Mouse (Mus musculus) stomach, postnatal 0 days (tissue): Measurements from ENCODE around the gene Mtmr14. TPM values are rescaled to one million over a fixed set of nuclear protein-coding genes. Genes with fewer than 3 reads are reported as not detected.

Experiments
- ATAC-seq: fragments of 200-750 bp; cut with Nextera tagmentation; 2 replicates; pipeline ENCODE4 v1.8.0; 2017; ENCODE audit not compliant: low FRiP score, low TSS enrichment
- DNase-seq: peaks from one replicate; pipeline ENCODE4 v3.0.0-alpha.2; 2016; ENCODE audit warnings: low spot score
- H3K27ac ChIP-seq: fragments of 300-500 bp; sonication (generic); replicated peaks from 2 replicates; pipeline ENCODE4 v1.5.1; 2014; ENCODE audit warnings: mild to moderate bottlenecking, control low read depth
- H3K27me3 ChIP-seq: fragments of 300-500 bp; sonication (generic); 2 replicates; pipeline ENCODE4 v1.6.1; 2014; ENCODE audit warnings: low read length; ENCODE audit not compliant: control insufficient read depth, insufficient read depth
- H3K36me3 ChIP-seq: fragments of 300-500 bp; sonication (generic); 2 replicates; pipeline ENCODE4 v1.6.1; 2014; ENCODE audit warnings: low read length, mixed read lengths; ENCODE audit not compliant: control insufficient read depth, insufficient read depth
- H3K4me1 ChIP-seq: fragments of 300-500 bp; sonication (generic); replicated peaks from 2 replicates; pipeline ENCODE4 v1.6.1; 2014; ENCODE audit warnings: antibody characterized with exemption; ENCODE audit not compliant: control insufficient read depth, insufficient read depth
- H3K4me2 ChIP-seq: fragments of 300-500 bp; sonication (generic); replicated peaks from 2 replicates; pipeline ENCODE4 v1.6.1; 2014; ENCODE audit warnings: low read depth, mild to moderate bottlenecking, control low read depth, moderate library complexity
- H3K4me3 ChIP-seq: fragments of 300-500 bp; sonication (generic); 2 replicates; pipeline ENCODE4 v1.5.1; 2014; ENCODE audit warnings: low read depth, low read length, control low read depth
- H3K9ac ChIP-seq: fragments of 300-500 bp; sonication (generic); 2 replicates; pipeline ENCODE4 v1.6.1; 2014; ENCODE audit warnings: mild to moderate bottlenecking, low read length, control low read depth, mixed read lengths
- H3K9me3 ChIP-seq: fragments of 300-500 bp; sonication (generic); 2 replicates; pipeline ENCODE4 v1.6.1; 2016; ENCODE audit warnings: low read length; ENCODE audit not compliant: control insufficient read depth
- CTCF ChIP-seq: IDR thresholded peaks from 2 replicates; pipeline ENCODE4 v1.5.1; 2016; ENCODE audit warnings: antibody characterized with exemption, low read depth, mild to moderate bottlenecking, moderate library complexity
- EP300 ChIP-seq: optimal IDR thresholded peaks from 2 replicates; pipeline ENCODE3; 2016; ENCODE audit warnings: antibody characterized with exemption
- WGBS: fragments of 180-500 bp; shearing (Covaris S2); extraction: QIAGEN DNeasy Blood & Tissue Kit; methylation state at CpG from one replicate; pipeline ENCODE4 v1.1.7; 2014; 5-methylcytosine and 5-hydroxymethylcytosine counted together
- polyA plus RNA-seq: library from polyadenylated mRNA; unstranded; fragments of >200 nt; fragmentation: Nextera tagmentation; extraction: Ambion mirVana; gene quantifications from 2 replicates; pipeline ENCODE4 v1.2.1, GENCODE M21; 2015

The Mtmr14 gene
- polyA plus RNA-seq, 1 experiment from 2014 or later: 20.3 TPM

DNA sequence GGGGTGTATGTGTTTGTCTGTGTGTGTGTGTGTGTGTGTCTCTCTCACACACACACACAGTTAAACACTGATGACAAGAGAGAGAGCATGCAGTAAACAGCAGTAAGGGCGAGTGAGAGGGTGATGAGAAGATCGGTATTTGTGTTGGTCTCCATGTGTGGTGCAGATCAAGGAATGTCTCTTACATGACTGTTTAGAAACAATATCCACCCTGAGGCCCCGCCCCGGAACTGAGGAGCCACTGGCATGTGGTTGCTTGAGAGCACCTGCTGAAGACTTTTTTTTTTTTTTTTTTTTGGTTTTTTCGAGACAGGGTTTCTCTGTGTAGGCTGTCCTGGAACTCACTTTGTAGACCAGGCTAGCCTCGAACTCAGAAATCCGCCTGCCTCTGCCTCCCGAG is 26.8 kb downstream of the Mtmr14 start:
- H3K36me3 ChIP-seq: peaks cover 36% of the 10 kb centered on the region
- H3K4me3 ChIP-seq: no peak overlapping the region
- DNase-seq (no peak), ATAC-seq (no peak)
- 89% methylated on average over 8 of the region's 8 CpGs for WGBS
- H3K9me3 ChIP-seq: no peaks in the 10 kb centered on the region
- no peak for TF ChIP-seq EP300
- no peak for TF ChIP-seq CTCF
- no peaks in the 10 kb centered on the region for H3K4me1 ChIP-seq
- no peak overlapping the region for H3K9ac ChIP-seq
- no peaks in the 10 kb centered on the region for H3K27me3 ChIP-seq
- no peak overlapping the region for H3K27ac ChIP-seq
- H3K4me2 ChIP-seq: no peak overlapping the region

DNA sequence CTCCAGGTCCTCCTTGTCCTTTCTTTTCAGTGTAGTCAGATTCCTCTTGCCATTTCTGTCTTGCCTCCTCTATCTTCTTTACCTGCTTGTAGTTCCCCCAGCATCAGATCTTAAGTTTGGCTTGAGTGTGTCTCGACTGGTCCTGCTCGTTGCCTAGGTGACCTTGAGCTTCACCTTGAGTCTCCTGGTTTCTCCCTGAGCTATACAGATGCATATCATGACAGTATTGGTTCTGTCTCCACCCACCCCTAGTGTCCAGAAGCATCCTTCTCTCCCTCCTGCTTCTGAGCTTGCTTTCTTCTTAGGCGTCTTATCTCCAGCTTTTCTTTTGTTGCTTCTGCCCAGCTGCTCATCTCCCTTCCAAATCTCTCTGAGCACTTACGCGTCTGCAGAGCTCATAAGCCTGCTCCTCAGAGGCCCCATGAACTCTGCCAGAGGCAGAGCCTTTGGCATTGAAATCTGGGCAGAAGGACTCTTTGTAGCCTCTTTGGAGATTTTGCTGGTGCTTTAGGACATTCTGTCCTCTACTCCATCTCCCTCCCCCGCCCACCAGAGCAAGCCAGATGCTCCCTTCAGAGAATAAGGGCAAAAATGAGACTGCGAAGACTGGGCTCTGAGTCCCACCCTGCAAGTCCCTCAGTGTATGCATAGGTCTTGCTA is 29.5 kb downstream of the Mtmr14 start:
- Histone ChIP-seq H3K9me3 (no peaks in the 10 kb centered on the region), H3K4me1 (no peaks in the 10 kb centered on the region), H3K27ac (no peak overlapping the region), H3K4me2 (no peak overlapping the region), H3K36me3 (peaks cover 39% of the 10 kb centered on the region), H3K9ac (no peak overlapping the region), H3K27me3 (no peaks in the 10 kb centered on the region), H3K4me3 (no peak overlapping the region)
- ATAC-seq: no peak
- 89% methylated on average over 7 of the region's 7 CpGs for WGBS
- TF ChIP-seq CTCF: no peak
- DNase-seq: no peak

DNA sequence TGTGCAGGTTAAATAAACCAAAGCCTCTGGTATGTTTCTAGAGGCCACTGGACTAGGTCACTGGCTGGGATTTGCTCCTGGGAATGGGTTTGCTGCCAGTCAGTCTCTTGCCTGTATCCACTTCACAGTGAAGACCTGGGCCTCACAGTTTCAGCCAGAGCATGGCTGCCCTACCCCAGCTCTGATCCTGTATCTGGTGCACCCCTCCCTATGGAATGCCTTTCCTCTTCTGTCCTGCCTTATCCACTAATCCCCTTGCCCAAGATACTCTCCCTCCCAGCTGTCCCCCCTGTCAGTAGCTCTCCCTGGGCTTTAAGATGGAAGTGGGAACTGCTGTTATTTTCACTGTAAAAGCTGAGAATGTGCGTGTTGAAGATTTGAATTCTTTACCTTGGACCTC is 30.3 kb downstream of the Mtmr14 start:
- Histone ChIP-seq H3K36me3 (peaks cover 36% of the 10 kb centered on the region), H3K9ac (no peak overlapping the region), H3K4me2 (no peak overlapping the region), H3K4me1 (no peaks in the 10 kb centered on the region), H3K9me3 (no peaks in the 10 kb centered on the region), H3K27me3 (no peaks in the 10 kb centered on the region), H3K4me3 (no peak overlapping the region), H3K27ac (no peak overlapping the region)
- ATAC-seq: no peak
- DNase-seq: no peak
- TF ChIP-seq CTCF (no peak), EP300 (no peak)
- WGBS: 94% methylated on average over 1 of the region's 1 CpGs

DNA sequence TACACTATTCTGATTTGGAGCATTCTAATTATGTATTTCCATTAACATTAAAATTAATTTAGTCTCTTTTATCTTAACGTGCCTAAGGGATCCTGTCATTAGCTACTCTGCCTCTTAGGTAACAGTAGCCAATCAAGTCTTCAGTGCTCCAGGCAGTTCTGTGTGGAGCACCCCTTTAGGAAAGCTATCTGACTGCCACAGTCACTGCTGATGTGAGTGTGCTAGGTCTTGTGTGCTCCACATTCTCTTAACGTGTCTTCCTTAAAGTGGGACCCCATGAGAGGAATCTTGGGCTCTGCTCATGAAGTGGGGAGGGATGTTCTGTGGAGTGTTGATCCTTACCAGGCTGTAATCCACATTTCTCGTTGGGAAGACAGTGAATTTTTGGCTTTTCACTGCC is 34.7 kb downstream of the Mtmr14 start:
- 83% methylated on average over 3 of the region's 3 CpGs for WGBS
- no peak overlapping the region for H3K4me2 ChIP-seq
- H3K9ac ChIP-seq: no peak overlapping the region
- H3K27ac ChIP-seq: no peak overlapping the region
- no peak for DNase-seq
- ATAC-seq: no peak
- H3K36me3 ChIP-seq: peaks cover 24% of the 10 kb centered on the region
- H3K9me3 ChIP-seq: no peaks in the 10 kb centered on the region
- TF ChIP-seq EP300 (no peak), CTCF (no peak)
- no peaks in the 10 kb centered on the region for H3K27me3 ChIP-seq
- H3K4me3 ChIP-seq: no peak overlapping the region
- no peaks in the 10 kb centered on the region for H3K4me1 ChIP-seq

DNA sequence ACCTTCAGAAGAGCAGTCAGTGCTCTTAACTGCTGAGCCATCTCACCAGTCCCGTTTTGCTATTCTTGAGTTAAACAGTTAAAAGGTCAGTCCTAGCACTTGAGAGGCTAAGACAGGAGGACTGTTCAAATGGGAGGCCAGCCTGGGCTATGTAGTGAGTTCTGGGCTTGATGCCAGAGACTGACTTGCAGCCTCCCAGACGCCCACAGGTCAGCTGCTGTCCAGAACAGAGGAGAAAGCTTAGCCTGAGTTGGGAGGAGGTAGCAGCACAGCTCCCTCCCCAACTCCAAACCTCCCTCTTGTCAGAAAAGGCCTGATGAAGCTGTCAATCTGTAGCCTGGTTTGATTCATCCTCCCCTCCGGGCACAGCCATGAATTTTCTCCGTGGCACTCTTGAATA is 39.2 kb downstream of the Mtmr14 start:
- ATAC-seq (no peak), DNase-seq (no peak)
- TF ChIP-seq CTCF (no peak), EP300 (no peak)
- H3K9ac ChIP-seq: no peak overlapping the region
- H3K27me3 ChIP-seq: no peaks in the 10 kb centered on the region
- H3K4me2 ChIP-seq: no peak overlapping the region
- no peaks in the 10 kb centered on the region for H3K9me3 ChIP-seq
- H3K4me3 ChIP-seq: no peak overlapping the region
- H3K36me3 ChIP-seq: peaks cover 7% of the 10 kb centered on the region; the same call in 1 of the 2 replicates
- WGBS: 72% methylated on average over 4 of the region's 4 CpGs
- H3K27ac ChIP-seq: no peak overlapping the region
- H3K4me1 ChIP-seq: no peaks in the 10 kb centered on the region

DNA sequence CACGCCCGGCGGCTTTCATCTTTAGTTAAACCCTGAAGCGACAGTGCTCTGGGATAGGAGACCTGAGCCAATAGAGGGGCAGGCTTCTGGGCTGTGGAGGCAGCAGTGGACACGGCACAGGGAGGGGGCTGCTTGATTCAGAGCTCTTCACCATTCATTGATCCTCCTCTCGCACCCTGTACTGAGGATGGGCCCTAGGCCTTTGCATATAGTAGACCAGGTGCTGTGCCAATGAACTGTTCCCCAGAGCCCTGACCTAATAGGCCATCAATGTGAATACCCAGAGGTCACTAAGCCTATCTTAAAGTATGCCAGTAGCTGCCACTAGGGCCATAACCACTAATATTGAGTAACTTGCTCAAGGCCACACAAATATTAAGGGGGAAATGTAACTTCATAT is 44.0 kb downstream of the Mtmr14 start:
- no peak for DNase-seq
- Histone ChIP-seq H3K27ac (no peak overlapping the region), H3K36me3 (peaks cover 3% of the 10 kb centered on the region; the same call in 1 of the 2 replicates), H3K4me3 (no peak overlapping the region), H3K4me1 (no peaks in the 10 kb centered on the region), H3K27me3 (peaks cover 8% of the 10 kb centered on the region; the same call in 1 of the 2 replicates), H3K4me2 (no peak overlapping the region), H3K9ac (no peak overlapping the region), H3K9me3 (no peaks in the 10 kb centered on the region)
- TF ChIP-seq CTCF (no peak), EP300 (no peak)
- ATAC-seq: no peak
- WGBS: 66% methylated on average over 6 of the region's 6 CpGs
